Mouse (Mus musculus): ENCODE measurements around the gene Cttnbp2nl.

DNA sequence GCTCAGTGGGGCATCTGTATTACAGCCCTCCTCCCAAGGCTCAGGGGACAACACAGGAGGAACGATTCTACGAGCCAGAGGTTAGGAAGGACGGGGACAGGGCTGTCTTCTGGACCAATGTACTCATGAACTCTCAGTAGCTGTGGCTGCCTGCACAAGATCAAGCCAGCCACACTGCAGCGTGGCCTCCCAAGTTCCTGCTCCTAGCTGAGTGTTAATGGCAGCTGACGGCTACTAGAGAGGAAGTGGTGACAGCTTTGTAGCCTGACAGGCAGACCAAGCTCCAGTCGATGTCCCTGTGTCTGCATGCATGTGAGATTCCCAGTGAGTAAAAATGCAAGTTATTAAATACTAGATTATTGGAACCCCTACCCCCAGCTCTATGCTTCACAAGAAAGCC lies 51.6 kb downstream of the Cttnbp2nl start:
- TF ChIP-seq GATA1 (IDR thresholded peaks at IDR 0.05; ENCODE audit: borderline replicate concordance, low read length) (no peak), FLI1 (IDR thresholded peaks at IDR 0.05; ENCODE audit: low read length) (no peak)
